20 mouse cellular contexts compared by ENCODE assay signal in genomic region chr9:43520931-43521330, GRCm38 (mm10).
"Had no signal": no experiment of that assay in that cellular context is flagged by ENCODE, and none has a peak within 500 bp of the region (broad histone marks: within the 10 kb centered on the region; RNA-seq: fewer than 3 reads in every experiment).

No protein-coding gene starts in this region.

- H3K9ac ChIP-seq: liver, postnatal 0 days; lung, embryonic 15.5 days; midbrain, embryonic 13.5 days; midbrain, embryonic 15.5 days; neural tube, embryonic 12.5 days had no signal

- H3K4me3 ChIP-seq: lung, embryonic 15.5 days; megakaryocyte, embryonic 14.5 days; midbrain, embryonic 13.5 days; midbrain, embryonic 15.5 days; neural tube, embryonic 12.5 days had no signal

- DNase-seq: liver, postnatal 0 days; lung, adult 2 months; lung, postnatal 14 days; lung, postnatal 36 days; retina, postnatal 1 day; right cerebral cortex, adult 18-20 months; right cerebral cortex, postnatal 25 days; right cerebral cortex, postnatal 4 days; spleen, adult 18-20 months; thymus, adult 2 months; thymus, postnatal 25 days; thymus, postnatal 4 days had no signal

- ATAC-seq: liver, postnatal 0 days; lung, postnatal 0 days; midbrain, embryonic 13.5 days; midbrain, embryonic 15.5 days had no signal

- H3K36me3 ChIP-seq: lung, embryonic 15.5 days; midbrain, embryonic 13.5 days; midbrain, embryonic 15.5 days; neural tube, embryonic 12.5 days had no signal

- H3K9me3 ChIP-seq: lung, embryonic 15.5 days; midbrain, embryonic 13.5 days; midbrain, embryonic 15.5 days; neural tube, embryonic 12.5 days had no signal

- H3K4me1 ChIP-seq: lung, embryonic 15.5 days; megakaryocyte, embryonic 14.5 days had no signal

- H3K27me3 ChIP-seq: lung, embryonic 15.5 days; midbrain, embryonic 13.5 days; midbrain, embryonic 15.5 days; neural tube, embryonic 12.5 days had no signal

- H3K27ac ChIP-seq: lung, embryonic 15.5 days; macrophage; midbrain, embryonic 13.5 days; midbrain, embryonic 15.5 days; neural tube, embryonic 12.5 days had no signal

- H3K4me2 ChIP-seq: lung, embryonic 15.5 days; midbrain, embryonic 11.5 days; midbrain, embryonic 13.5 days; midbrain, embryonic 15.5 days; neural tube, embryonic 12.5 days had no signal
